In genomic region chr5:101565770-101566169, GRCm38 (mm10) we compare ENCODE assay signal across 16 mouse cellular contexts.
DNase-seq lines count a peak whose midpoint lies in the region; ATAC-seq and TF ChIP-seq lines count a peak whose summit lies in the region.
"Had no signal": no experiment of that assay in that cellular context is flagged by ENCODE, and none has a peak within 500 bp of the region (broad histone marks: within the 10 kb centered on the region; RNA-seq: fewer than 3 reads in every experiment).

No protein-coding gene starts in this region.

- H3K4me2 ChIP-seq in hindbrain, embryonic 13.5 days: peak overlapping the region; percentile 27
- no peak overlapping the region for H3K4me2 ChIP-seq in midbrain, postnatal 0 days (ENCODE audit: low read depth, low read length, poor library complexity, severe bottlenecking)
- H3K4me2 ChIP-seq in liver, embryonic 12.5 days: no peak overlapping the region
- H3K4me2 ChIP-seq: liver, embryonic 13.5 days; stomach, embryonic 15.5 days had no signal

- peak; percentile 85 for ATAC-seq in hindbrain, embryonic 13.5 days (ENCODE audit: low FRiP score)
- ATAC-seq in midbrain, postnatal 0 days (ENCODE audit: low FRiP score): no peak
- ATAC-seq in liver, embryonic 12.5 days: no peak

- no peaks in the 10 kb centered on the region for H3K36me3 ChIP-seq in embryonic facial prominence, embryonic 10.5 days (replicated peaks)
- H3K36me3 ChIP-seq in hindbrain, embryonic 13.5 days: no peaks in the 10 kb centered on the region
- H3K36me3 ChIP-seq in midbrain, postnatal 0 days (ENCODE audit: insufficient read depth, low read length): no peaks in the 10 kb centered on the region
- no peaks in the 10 kb centered on the region for H3K36me3 ChIP-seq in liver, embryonic 12.5 days
- H3K36me3 ChIP-seq: liver, embryonic 13.5 days; stomach, embryonic 15.5 days had no signal

- no peaks in the 10 kb centered on the region for H3K27me3 ChIP-seq in embryonic facial prominence, embryonic 10.5 days (replicated peaks; ENCODE audit: low read depth, poor library complexity, severe bottlenecking)
- H3K27me3 ChIP-seq in hindbrain, embryonic 13.5 days: peaks cover 78% of the 10 kb centered on the region
- peaks cover 14% of the 10 kb centered on the region; the same call in 1 of the 2 replicates for H3K27me3 ChIP-seq in midbrain, postnatal 0 days (ENCODE audit: insufficient read depth, low read length)
- no peaks in the 10 kb centered on the region for H3K27me3 ChIP-seq in liver, embryonic 12.5 days (replicated peaks)
- H3K27me3 ChIP-seq: liver, embryonic 13.5 days; stomach, embryonic 15.5 days had no signal

- WGBS in embryonic facial prominence, embryonic 10.5 days: 34% methylated on average over 7 of the region's 7 CpGs
- 17% methylated on average over 7 of the region's 7 CpGs for WGBS in hindbrain, embryonic 13.5 days
- WGBS in midbrain, postnatal 0 days: 13% methylated on average over 7 of the region's 7 CpGs
- WGBS in liver, embryonic 12.5 days (ENCODE audit: insufficient replicate concordance): 49% methylated on average over 7 of the region's 7 CpGs

- peak; percentile 8 for DNase-seq in brain, adult 2 months (ENCODE audit: low read depth, low spot score)
- DNase-seq in embryonic facial prominence, embryonic 10.5 days (ENCODE audit: low spot score): peak; percentile 28
- DNase-seq in midbrain, postnatal 0 days (ENCODE audit: low spot score): peak; percentile 30
- DNase-seq in spleen, postnatal 36 days (ENCODE audit: low spot score in 2 of 2): no peak
- DNase-seq in kidney, adult 8-10 months: no peak
- DNase-seq: cerebellum, postnatal 25 days; gastrocnemius, postnatal 10 days; heart, postnatal 36 days; kidney, adult 2 months; liver, embryonic 13.5 days; lung, postnatal 36 days; thymus, postnatal 36 days had no signal

- no peak overlapping the region for H3K9ac ChIP-seq in hindbrain, embryonic 13.5 days
- H3K9ac ChIP-seq in midbrain, postnatal 0 days (replicated peaks; ENCODE audit: low read length, poor library complexity, severe bottlenecking): no peak overlapping the region
- H3K9ac ChIP-seq in liver, embryonic 12.5 days: no peak overlapping the region
- H3K9ac ChIP-seq: liver, embryonic 13.5 days; stomach, embryonic 15.5 days had no signal

- H3K4me3 ChIP-seq in embryonic facial prominence, embryonic 10.5 days: no peak overlapping the region
- H3K4me3 ChIP-seq in hindbrain, embryonic 13.5 days: no peak overlapping the region
- no peak overlapping the region for H3K4me3 ChIP-seq in midbrain, postnatal 0 days (ENCODE audit: low read depth, low read length)
- H3K4me3 ChIP-seq in liver, embryonic 12.5 days: no peak overlapping the region
- H3K4me3 ChIP-seq: erythroblast, embryonic 14.5 days; liver, embryonic 13.5 days; stomach, embryonic 15.5 days had no signal

- no peak for TF ChIP-seq CTCF in midbrain, postnatal 0 days (IDR thresholded peaks at IDR 0.05)

- H3K4me1 ChIP-seq in embryonic facial prominence, embryonic 10.5 days: 0 out of 2 replicates have a peak, but pooled peaks cover 2% of the 10 kb centered on the region
- H3K4me1 ChIP-seq in hindbrain, embryonic 13.5 days (replicated peaks): peaks cover 4% of the 10 kb centered on the region; the same call in 1 of the 2 replicates
- H3K4me1 ChIP-seq in midbrain, postnatal 0 days (ENCODE audit: insufficient read depth, low read length): no peaks in the 10 kb centered on the region
- no peaks in the 10 kb centered on the region for H3K4me1 ChIP-seq in liver, embryonic 12.5 days
- H3K4me1 ChIP-seq: liver, embryonic 13.5 days; stomach, embryonic 15.5 days had no signal

- no peaks in the 10 kb centered on the region for H3K9me3 ChIP-seq in embryonic facial prominence, embryonic 10.5 days
- H3K9me3 ChIP-seq in hindbrain, embryonic 13.5 days: 0 out of 2 replicates have a peak, but pooled peaks cover under 1% of the 10 kb centered on the region
- H3K9me3 ChIP-seq in midbrain, postnatal 0 days (ENCODE audit: low read length): no peaks in the 10 kb centered on the region
- no peaks in the 10 kb centered on the region for H3K9me3 ChIP-seq in liver, embryonic 12.5 days (replicated peaks)
- H3K9me3 ChIP-seq: liver, embryonic 13.5 days; stomach, embryonic 15.5 days had no signal

- no peak overlapping the region for H3K27ac ChIP-seq in embryonic facial prominence, embryonic 10.5 days (replicated peaks)
- peak overlapping the region; percentile 44; the same call in 1 of the 2 replicates for H3K27ac ChIP-seq in hindbrain, embryonic 13.5 days
- H3K27ac ChIP-seq in midbrain, postnatal 0 days (ENCODE audit: low read depth, low read length): no peak overlapping the region
- H3K27ac ChIP-seq in liver, embryonic 12.5 days: no peak overlapping the region
- H3K27ac ChIP-seq: liver, embryonic 13.5 days; stomach, embryonic 15.5 days had no signal

Comparison
In these comparisons a context has a peak if more than half of its experiments do, and no peak if none do; other contexts are left out.
1. DNase-seq: peak in brain, adult 2 months (single experiment), embryonic facial prominence, embryonic 10.5 days (single experiment) and midbrain, postnatal 0 days (single experiment); none in spleen, postnatal 36 days (0 of 2) and kidney, adult 8-10 months (0 of 2).